Mouse (Mus musculus) liver, embryonic 14.5 days (tissue): ENCODE results near the gene Hspa1b.
"Not testable (repeated sequence)": the region's sequence is repeated elsewhere in the genome, so short reads cannot be mapped to it uniquely, and the experiment has no call there.

ENCODE experiments used
- CTCF ChIP-seq: IDR thresholded peaks from 2 replicates; pipeline ENCODE4 v1.5.1; 2016; ENCODE audit warnings: antibody characterized with exemption, low read depth, control low read depth
- EP300 ChIP-seq: IDR thresholded peaks from 2 replicates; pipeline ENCODE4 v1.6.1; 2016; ENCODE audit warnings: antibody characterized with exemption, low read depth

GRCm38 (mm10) chr17:34972069-34972749, 13.2 kb upstream of the Hspa1b start, which contains the start of the genes Hspa1a and Hspa1l:
- TF ChIP-seq CTCF, EP300: not testable (repeated sequence)
